Mouse (Mus musculus): ENCODE results near the gene Cacng2.

Cacng2 gene
- long read RNA-seq, experiment 1 = 0 reads
- long read RNA-seq, experiment 2 = 0 reads

DNA sequence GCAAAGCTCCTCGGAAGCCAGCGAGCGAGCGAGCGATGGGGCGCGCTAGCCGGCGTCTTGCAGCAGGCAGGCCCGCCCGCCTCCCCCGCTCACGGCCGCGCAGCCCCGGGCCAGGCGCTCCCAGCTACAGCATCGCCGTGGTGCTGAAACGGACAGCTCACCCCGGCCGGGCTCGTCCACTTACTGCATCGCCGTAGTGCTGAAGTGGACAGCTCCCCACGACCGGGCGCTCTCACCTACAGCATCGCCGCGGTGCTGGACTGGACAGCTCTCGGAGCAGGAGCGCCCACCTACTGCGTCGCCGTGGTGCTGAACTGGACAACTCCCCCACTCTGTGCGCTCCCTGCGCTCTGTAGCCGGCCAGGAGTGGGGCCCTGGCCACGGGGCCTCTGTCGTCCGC is at the start of gene Cacng2:
Cacng2 (minus strand) TSS at position 325 of the 400 bp plus-strand sequence.
- intact Hi-C loops (cut with DNase I) = loop anchor here (5.0 kb wide), 1 partner anchor 137 kb away; no protein-coding TSS in a partner anchor

GRCm38 (mm10) chr15:78169566-78169965 is 49.7 kb upstream of the Cacng2 start:
- intact Hi-C loops (cut with DNase I) = no loop called here

DNA sequence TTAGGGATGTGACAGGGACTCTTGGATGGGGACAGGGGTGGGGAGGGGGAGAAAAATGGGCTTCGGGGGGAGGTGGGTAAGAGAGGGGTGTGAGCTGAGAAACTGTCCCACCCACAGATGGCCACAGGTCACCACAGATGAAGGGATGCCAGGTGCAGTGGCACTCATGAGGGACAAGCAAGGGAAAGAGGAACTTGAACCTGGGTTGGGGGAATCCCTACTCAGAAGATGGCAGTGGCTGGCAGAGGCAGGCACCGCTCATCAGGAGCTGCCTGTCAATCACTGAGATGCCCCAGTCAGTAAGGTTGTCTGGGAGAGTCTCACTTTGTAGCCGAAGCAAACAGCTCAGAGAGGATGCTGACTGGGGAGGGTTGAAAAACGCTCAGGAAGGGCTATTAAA is 45.5 kb upstream of the Cacng2 start:
- intact Hi-C loops (cut with DNase I) = no loop called here

DNA sequence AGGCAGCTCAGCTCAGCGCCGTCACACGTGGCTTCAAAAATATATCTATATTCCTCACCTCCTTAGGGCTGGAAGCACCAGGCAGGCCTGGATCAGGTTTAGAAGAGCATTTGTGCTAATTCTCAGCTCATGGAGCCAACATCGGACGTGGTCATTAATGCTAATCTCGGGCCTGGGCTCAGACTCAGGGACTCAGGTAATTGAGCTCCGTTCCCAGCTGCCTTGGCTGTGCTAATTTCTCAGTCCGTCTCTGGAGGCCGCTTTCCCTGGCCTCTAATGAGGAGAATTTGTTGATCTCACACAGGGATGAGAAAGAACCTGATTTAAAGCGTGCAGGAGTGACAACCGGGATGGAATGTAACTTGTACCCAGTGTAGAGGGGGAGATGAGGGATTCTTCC is 44.6 kb upstream of the Cacng2 start:
- intact Hi-C loops (cut with DNase I) = no loop called here

GRCm38 (mm10) chr15:78161946-78162345 is 42.1 kb upstream of the Cacng2 start:
- intact Hi-C loops (cut with DNase I) = no loop called here

DNA sequence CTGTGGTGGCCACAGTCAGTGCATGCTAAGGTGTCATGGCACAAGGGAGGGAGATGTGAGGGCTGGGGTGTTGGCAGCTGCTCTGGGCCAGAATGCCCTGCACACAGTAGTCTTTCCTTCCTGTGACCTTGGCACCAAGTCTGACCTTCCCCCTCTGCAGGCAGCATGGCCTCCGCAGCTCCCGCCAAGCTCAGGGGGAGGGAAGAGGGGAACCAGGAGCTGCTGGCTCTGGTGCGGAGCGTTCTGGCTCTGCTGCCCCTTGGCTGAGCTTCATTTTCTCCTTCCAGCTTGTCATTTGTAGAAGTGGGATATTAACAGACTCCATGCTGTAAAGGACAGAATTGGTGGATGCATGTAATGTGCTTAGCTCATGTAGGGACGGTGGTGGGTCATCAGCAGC is 38.5 kb upstream of the Cacng2 start:
- intact Hi-C loops (cut with DNase I) = no loop called here

DNA sequence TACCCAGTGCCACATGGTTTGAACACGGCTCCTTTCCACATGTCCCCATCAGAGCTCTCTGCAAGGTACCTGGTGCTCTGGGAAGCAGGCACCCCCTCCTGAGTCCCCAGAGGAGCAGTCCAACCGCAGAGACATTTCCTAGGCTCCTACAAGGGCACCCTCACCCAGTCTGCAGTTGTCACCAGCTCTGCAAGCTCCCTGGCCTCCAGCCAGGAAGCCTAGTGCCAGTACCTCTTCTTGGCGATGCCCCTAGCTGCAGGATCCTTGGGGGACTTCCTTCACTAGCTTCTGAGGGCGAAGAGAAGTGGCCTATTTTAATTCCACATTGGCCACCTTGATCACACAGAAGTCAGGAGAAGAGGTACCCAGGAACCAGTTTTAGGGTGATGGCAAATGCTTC is 38.0 kb upstream of the Cacng2 start:
- intact Hi-C loops (cut with DNase I) = no loop called here

- intact Hi-C loops (cut with DNase I) = no loop called here
Observed at GRCm38 (mm10) chr15:78157330-78157729, 37.5 kb upstream of the Cacng2 start.

DNA sequence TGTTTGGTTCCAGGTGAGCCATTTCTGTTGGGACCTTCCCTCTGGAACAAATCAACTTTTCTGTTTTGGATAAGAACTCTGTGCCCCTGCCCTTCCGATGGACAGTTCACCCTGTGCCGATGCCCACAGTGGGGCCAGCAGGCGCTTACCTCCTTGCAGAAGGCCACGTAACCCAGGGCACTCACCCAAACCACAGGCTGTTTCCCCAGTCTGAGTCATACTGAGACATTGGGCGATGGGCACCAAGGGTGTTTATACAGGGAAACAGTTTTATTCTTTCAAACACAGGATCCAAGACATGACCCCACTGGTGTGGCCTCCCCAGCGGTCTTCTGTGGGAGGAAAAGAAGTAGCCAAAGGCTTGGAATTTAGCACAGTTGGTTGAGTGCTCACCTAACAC is 35.6 kb upstream of the Cacng2 start:
- intact Hi-C loops (cut with DNase I) = no loop called here

DNA sequence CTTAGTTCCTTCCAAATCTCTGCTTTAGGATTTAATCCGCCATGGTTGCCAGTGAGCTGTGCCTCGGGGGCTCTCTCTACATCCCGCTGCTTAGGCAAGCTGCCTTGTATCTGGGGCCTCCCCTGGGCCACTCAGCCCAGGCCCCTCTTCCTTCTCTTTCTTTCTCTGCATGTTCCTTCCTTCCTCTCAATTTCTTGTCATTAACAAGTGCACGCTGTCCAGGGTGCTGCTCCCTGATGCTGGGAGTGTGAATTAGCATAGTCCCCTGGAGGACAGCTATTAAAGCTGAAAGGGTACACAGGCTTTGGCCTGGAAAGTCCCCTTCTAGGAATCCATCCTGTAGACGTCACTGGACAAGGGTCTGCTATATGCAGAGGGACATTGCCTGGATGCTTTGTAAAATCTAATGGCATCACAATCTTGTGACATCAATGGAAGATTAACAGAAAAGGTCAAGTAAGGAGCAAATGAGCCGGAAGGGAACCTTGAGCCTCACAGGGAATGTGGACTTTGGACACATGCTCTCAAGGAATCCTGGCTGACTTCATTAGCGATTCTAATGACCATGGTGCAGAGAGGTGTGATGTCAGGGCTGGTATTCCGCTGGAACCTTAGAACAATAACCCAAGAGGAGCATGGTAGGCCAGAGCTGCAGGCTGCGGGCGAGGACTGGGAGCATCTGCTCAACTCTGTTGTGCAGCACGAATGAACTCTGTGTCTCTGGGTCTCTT is 33.4 kb upstream of the Cacng2 start:
- intact Hi-C loops (cut with DNase I) = no loop called here

DNA sequence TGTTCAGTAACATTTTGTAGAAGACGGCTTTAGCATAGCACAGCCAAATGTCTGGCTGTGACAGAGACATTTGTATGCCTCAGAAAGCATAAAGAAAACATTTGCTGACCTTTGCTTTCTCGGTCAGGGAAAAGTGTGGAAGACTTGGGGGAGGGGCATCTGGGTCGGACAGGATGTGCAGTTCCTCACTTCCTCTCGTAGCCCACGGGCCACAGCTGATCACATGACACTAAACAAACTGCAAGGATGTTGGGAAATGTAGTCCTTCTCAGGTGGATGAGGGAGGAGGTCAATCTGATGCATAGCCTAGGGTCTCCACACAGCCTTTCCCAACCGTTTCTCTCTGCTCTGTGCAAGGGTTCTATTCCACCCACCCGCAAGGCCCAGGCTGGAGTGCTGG is 28.7 kb upstream of the Cacng2 start:
- intact Hi-C loops (cut with DNase I) = loop anchor here (10.0 kb wide), 1 partner anchor 154 kb away; no protein-coding TSS in a partner anchor

DNA sequence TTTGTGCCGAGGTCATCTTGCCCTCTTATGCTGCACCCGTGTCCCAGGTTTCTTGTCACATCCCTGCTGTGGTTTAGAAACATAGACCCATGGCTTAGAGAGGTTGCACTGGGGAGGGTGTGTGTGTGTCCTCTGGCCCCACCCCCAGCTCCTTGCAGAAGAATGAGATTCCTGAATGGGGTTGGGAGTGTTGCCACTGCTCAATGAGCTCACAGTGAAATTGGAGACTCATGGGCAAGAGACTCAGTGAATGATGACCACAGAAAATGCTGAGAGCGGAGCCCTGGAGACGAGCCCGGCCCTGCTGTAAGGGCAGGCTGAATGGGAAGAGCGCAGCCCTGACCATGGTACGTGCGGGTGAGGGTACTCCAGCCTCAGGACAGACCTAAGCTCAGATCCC is 20.4 kb upstream of the Cacng2 start:
- intact Hi-C loops (cut with DNase I) = loop anchor here (10.0 kb wide), 1 partner anchor 145 kb away; no protein-coding TSS in a partner anchor

GRCm38 (mm10) chr15:78134606-78135005 is 14.8 kb upstream of the Cacng2 start:
- intact Hi-C loops (cut with DNase I) = no loop called here

DNA sequence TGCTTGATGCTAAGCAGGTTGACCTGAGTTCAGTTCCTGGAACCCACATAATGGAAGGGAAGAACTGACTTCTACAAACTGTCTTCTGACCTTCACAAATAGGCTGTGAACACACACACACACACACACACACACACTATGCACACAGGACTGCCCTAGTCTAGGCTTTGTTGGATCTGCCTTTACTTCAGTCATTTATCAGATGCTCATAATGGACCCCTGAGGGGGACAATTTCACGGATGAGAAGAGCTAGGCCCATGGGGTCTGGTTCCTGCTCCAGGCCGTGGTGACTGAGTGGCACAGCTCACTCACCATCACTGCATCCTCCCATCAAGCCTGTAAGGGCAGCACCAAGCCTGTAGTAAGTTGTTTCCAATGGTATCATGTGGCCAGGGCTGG is 13.6 kb upstream of the Cacng2 start:
- intact Hi-C loops (cut with DNase I) = no loop called here

- intact Hi-C loops (cut with DNase I) = no loop called here
Observed at GRCm38 (mm10) chr15:78119248-78119647, 580 bp downstream of the Cacng2 start.

- intact Hi-C loops (cut with DNase I) = no loop called here
Observed at GRCm38 (mm10) chr15:78118275-78118995, 1.4 kb downstream of the Cacng2 start.

- intact Hi-C loops (cut with DNase I) = no loop called here
Observed at GRCm38 (mm10) chr15:78117731-78118130, 2.1 kb downstream of the Cacng2 start.

- intact Hi-C loops (cut with DNase I) = no loop called here
Observed at GRCm38 (mm10) chr15:78116936-78117335, 2.9 kb downstream of the Cacng2 start.

DNA sequence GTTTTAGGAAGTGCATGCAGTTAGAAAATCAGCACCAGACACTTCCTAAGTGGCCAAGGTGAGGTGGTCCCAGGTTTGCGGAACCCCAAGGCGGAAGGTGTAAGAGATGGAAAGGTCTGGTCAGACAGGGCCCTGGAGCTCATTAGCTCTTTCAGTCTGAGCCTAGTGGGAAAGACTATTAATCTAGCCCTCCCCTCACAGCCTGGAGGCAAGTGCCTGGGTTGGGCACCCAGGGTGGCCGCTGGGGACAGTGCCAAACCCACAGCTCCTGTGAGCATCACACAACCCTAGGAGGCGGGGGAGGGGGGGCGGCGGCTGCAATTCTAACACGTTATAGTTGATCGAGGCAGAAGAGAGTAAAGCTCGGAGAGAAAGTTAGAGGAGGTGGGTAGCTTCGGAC is 3.6 kb downstream of the Cacng2 start:
- intact Hi-C loops (cut with DNase I) = no loop called here

- intact Hi-C loops (cut with DNase I) = no loop called here
Observed at GRCm38 (mm10) chr15:78099516-78099915, 20.3 kb downstream of the Cacng2 start.

DNA sequence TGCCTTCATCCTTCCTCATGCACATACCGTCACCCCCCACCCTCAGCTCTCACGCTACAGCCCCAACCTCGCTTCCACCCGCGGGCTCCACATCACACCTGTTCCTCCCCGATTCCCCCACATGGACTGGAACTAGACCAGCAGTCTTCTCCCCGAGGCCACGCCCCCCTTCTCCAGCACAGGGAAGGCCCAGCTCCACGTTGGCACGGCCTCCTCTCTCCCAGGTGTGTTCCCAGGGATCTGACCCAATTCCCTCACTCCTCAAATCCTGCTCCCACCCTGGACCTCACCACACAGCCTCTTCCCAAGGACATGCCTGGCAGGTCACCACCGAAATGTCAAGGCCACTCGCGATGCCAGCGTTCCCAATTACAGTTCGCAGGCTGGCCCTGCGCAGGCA is 23.8 kb downstream of the Cacng2 start:
- intact Hi-C loops (cut with DNase I) = no loop called here

GRCm38 (mm10) chr15:78093597-78093996 is 26.2 kb downstream of the Cacng2 start:
- intact Hi-C loops (cut with DNase I) = no loop called here
